Mouse (Mus musculus) heart, postnatal 0 days (tissue): ENCODE results near the gene Clhc1. TPM values are rescaled to one million over a fixed set of nuclear protein-coding genes. Genes with fewer than 3 reads are reported as not detected.

Experiments
- ATAC-seq: fragments of 200-750 bp; cut with Nextera tagmentation; 2 replicates; pipeline ENCODE4 v1.8.0; 2017; ENCODE audit warnings: low read depth, moderate number of reproducible peaks, moderate library complexity; ENCODE audit not compliant: insufficient read depth
- DNase-seq: peaks from one replicate; pipeline ENCODE4 v3.0.0-alpha.2; 2016; ENCODE audit warnings: low spot score
- H3K27ac ChIP-seq: fragments of 300-500 bp; sonication (generic); 2 replicates; pipeline ENCODE4 v1.5.1; 2014; ENCODE audit warnings: low read depth, mild to moderate bottlenecking
- H3K27me3 ChIP-seq: fragments of 300-500 bp; sonication (generic); 2 replicates; pipeline ENCODE4 v1.6.1; 2014; ENCODE audit warnings: low read length, mixed read lengths; ENCODE audit not compliant: control insufficient read depth, insufficient read depth
- H3K36me3 ChIP-seq: fragments of 300-500 bp; sonication (generic); replicated peaks from 2 replicates; pipeline ENCODE4 v1.6.1; 2014; ENCODE audit warnings: low read length, mixed read lengths; ENCODE audit not compliant: control insufficient read depth, insufficient read depth
- H3K4me1 ChIP-seq: fragments of 300-500 bp; sonication (generic); 2 replicates; pipeline ENCODE4 v1.6.1; 2014; ENCODE audit warnings: antibody characterized with exemption; ENCODE audit not compliant: control insufficient read depth, insufficient read depth
- H3K4me2 ChIP-seq: fragments of 300-500 bp; sonication (generic); 2 replicates; pipeline ENCODE4 v1.6.1; 2014; ENCODE audit warnings: low read depth, mild to moderate bottlenecking, low read length, moderate library complexity
- H3K4me3 ChIP-seq: fragments of 300-500 bp; sonication (generic); 2 replicates; pipeline ENCODE4 v1.5.1; 2014; ENCODE audit warnings: low read depth, low read length
- H3K9ac ChIP-seq: fragments of 300-500 bp; sonication (generic); replicated peaks from 2 replicates; pipeline ENCODE4 v1.6.1; 2014; ENCODE audit warnings: low read depth, low read length, mixed read lengths
- H3K9me3 ChIP-seq: fragments of 300-500 bp; sonication (generic); replicated peaks from 2 replicates; pipeline ENCODE4 v1.6.1; 2016; ENCODE audit warnings: low read length; ENCODE audit not compliant: control insufficient read depth
- CTCF ChIP-seq: IDR thresholded peaks from 2 replicates; pipeline ENCODE4 v1.5.1; 2016; ENCODE audit warnings: antibody characterized with exemption, control low read depth, low read depth
- EP300 ChIP-seq: IDR thresholded peaks from 2 replicates; pipeline ENCODE4 v1.6.1; 2016; ENCODE audit warnings: antibody characterized with exemption, low read depth
- WGBS: fragments of 180-500 bp; shearing (Covaris S2); extraction: QIAGEN DNeasy Blood & Tissue Kit; methylation state at CpG from one replicate; pipeline ENCODE4 v1.1.7; 2014; 5-methylcytosine and 5-hydroxymethylcytosine counted together
- polyA plus RNA-seq: library from polyadenylated mRNA; unstranded; fragments of >200 nt; fragmentation: Nextera tagmentation; extraction: Ambion mirVana; gene quantifications from 2 replicates; pipeline ENCODE4 v1.2.1, GENCODE M21; 2015
- total RNA-seq: library from RNA; depleted of rRNA; stranded (reverse); fragments of >200 nt; gene quantifications from 2 replicates; pipeline ENCODE4 v1.2.3, GENCODE M21; 2014; ENCODE audit warnings: low replicate concordance

The Clhc1 gene
- total and polyA plus RNA-seq, 2 experiments from 2014 or later = 0.11 TPM; not detected in 1

DNA sequence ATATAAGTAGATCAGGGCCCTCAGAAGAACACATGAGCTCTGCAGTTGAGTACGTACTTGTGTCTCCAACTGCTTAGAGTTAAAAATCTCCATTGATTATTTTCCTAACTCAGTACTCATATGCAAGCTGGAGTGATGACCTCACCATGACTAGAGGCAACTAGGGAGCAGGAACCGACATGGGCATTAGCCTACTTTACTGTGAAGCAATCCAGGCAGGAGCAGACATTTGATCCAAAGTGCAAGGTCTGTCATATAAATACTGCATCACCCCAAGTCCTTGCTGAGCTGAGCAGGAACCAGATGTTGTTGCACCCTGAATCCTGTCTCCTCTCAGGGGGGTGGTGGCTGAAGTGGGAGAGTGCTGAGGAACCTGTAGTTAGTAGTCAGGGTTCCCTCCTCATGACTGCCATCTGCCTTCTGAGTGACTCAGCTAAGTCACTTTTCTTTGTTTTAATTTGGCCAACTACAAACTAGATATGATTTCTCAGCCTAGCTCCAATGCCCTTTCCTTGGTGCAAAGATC lies 59.8 kb downstream of the Clhc1 start:
- no peaks in the 10 kb centered on the region for H3K9me3 ChIP-seq
- no peak overlapping the region for H3K27ac ChIP-seq
- no peak overlapping the region for H3K9ac ChIP-seq
- H3K4me1 ChIP-seq = peaks cover 9% of the 10 kb centered on the region
- no peak for ATAC-seq
- no peak for TF ChIP-seq EP300
- no peak for TF ChIP-seq CTCF
- no peaks in the 10 kb centered on the region for H3K27me3 ChIP-seq
- H3K4me2 ChIP-seq = no peak overlapping the region
- no peak for DNase-seq
- no peaks in the 10 kb centered on the region for H3K36me3 ChIP-seq
- WGBS = 83% methylated on average over 2 of the region's 2 CpGs
- H3K4me3 ChIP-seq = no peak overlapping the region

DNA sequence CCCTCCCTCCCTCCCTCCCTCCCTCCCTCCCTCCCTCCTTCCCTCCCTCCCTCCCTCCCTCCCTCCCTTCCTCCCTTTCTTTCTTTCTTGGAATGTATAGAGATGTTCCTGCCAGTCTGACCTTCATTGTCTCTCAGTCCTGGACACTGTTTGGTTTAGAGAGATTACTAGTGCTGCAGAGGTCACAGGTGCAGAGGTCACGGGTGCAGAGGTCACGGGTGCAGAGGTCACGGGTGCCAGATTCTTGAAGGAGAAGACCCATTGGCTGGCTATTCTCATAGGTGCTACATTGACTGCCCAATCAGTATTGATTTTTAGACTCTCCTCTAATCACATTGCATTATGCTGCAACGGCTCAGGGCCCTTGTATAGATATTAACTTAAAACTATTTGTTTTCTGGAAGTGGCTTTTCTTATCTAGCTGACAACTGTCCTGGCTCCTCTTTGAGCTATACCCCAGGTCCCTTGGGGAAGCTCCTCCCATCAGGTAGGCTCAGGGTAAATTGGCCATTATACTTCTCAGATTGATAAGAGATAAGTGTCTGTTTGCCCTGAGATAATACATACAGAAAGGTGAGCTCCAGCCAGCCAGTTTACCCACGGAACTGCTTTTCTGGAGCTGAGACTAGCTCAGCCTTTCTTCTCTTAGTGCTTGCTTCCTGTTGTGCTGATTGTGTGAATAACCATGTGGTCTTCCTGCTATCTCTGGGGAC lies 62.2 kb downstream of the Clhc1 start:
- ATAC-seq = no peak
- no peaks in the 10 kb centered on the region for H3K27me3 ChIP-seq

DNA sequence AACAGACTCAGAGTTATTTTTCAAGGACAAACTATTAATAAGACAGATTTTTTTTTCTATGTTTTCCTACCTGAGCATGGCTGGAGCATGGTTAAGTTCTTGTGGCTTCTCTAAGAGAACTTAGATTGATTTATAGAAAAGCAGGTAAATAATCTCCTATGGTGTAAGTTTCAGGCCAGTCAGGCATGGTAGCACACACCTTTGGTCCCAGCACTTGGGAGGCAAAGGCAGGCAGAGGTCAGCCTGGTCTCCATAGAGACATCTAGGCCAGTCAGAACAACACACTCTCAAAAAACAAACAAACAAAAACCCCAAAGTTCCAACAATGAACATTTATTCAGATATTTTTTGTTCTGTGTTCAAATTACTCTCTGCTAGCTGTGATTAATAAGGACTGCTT lies 64.3 kb downstream of the Clhc1 start:
- Histone ChIP-seq H3K27me3 (no peaks in the 10 kb centered on the region), H3K27ac (no peak overlapping the region), H3K9me3 (no peaks in the 10 kb centered on the region), H3K9ac (no peak overlapping the region), H3K4me3 (no peak overlapping the region), H3K4me1 (peaks cover 9% of the 10 kb centered on the region), H3K4me2 (no peak overlapping the region), H3K36me3 (no peaks in the 10 kb centered on the region)
- ATAC-seq = no peak
- TF ChIP-seq CTCF = no peak
- no peak for TF ChIP-seq EP300
- DNase-seq = no peak

More for the DNA sequence above, 62.2 kb downstream of the Clhc1 start:
- WGBS = 66% methylated on average over 5 of the region's 5 CpGs
- Histone ChIP-seq H3K9me3 (no peaks in the 10 kb centered on the region), H3K27ac (no peak overlapping the region), H3K4me1 (peaks cover 9% of the 10 kb centered on the region), H3K4me2 (no peak overlapping the region), H3K36me3 (no peaks in the 10 kb centered on the region), H3K4me3 (no peak overlapping the region), H3K9ac (no peak overlapping the region)
- no peak for DNase-seq
- TF ChIP-seq CTCF (no peak), EP300 (no peak)

DNA sequence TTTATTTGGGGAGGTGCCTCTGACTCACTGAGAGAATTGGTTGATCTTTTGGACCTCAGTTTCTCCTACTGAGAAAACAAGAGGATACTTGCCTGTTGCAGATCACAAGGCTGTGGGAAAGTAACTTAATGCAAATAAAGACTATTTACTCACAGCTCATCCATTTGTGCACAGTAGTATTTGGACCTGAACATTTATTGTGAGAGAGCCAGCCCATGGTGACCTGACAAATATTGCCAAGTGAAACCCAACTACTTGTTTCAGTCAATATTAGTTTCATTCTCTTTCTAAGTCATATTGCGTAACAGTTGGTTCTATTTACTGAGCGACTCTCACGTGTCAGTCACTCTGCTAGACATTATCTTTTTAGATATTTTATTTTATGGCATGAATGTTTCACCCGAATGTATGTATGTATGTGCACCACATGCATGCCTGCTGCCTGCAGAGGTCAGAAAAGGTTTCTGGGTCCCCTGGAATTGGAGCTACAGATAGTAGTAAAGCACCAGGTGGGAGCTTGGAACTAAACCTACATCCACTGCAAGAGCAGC lies 65.5 kb downstream of the Clhc1 start:
- Histone ChIP-seq H3K27me3 (no peaks in the 10 kb centered on the region), H3K9me3 (no peaks in the 10 kb centered on the region), H3K9ac (no peak overlapping the region), H3K36me3 (no peaks in the 10 kb centered on the region), H3K4me2 (no peak overlapping the region), H3K4me3 (no peak overlapping the region), H3K4me1 (peaks cover 9% of the 10 kb centered on the region), H3K27ac (no peak overlapping the region)
- TF ChIP-seq CTCF (no peak), EP300 (no peak)
- 89% methylated on average over 4 of the region's 4 CpGs for WGBS
- ATAC-seq (no peak), DNase-seq (no peak)

DNA sequence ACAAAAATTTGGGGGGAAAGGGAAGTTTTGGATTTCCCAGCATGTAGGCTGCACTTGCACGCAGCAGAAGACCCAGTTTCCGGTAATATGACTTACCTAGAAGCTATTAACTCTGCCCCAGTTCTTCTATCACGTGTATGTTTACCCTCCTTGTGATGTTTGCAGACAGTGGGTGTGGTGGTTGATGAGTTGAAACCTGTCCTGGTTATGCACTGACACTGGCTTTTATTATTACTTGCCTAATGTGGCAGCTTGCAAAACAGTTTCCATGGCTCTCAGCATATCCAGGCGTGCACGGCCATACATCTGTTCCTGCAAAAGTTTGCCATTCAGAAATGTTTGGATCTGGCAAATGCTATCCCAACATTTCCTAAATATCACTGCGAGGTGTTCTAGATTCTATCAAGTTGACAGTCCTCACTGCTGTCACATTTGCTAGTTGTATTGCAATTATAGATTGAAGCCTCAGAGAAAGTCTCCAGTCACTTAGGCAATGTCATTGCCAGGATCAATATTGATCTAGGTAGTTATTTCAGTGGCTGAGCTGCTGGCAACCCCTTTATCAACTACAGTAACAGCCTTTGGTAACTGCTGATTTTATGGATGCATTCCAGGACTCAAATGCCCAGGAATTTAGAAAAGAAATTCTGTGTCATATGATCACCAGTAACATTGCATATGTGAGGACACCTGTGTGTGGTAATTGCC lies 66.6 kb downstream of the Clhc1 start:
- Histone ChIP-seq H3K4me1 (peaks cover 9% of the 10 kb centered on the region), H3K9me3 (no peaks in the 10 kb centered on the region), H3K9ac (no peak overlapping the region), H3K27me3 (no peaks in the 10 kb centered on the region), H3K4me2 (no peak overlapping the region), H3K27ac (no peak overlapping the region), H3K36me3 (no peaks in the 10 kb centered on the region), H3K4me3 (no peak overlapping the region)
- DNase-seq (no peak), ATAC-seq (no peak)
- 81% methylated on average over 6 of the region's 6 CpGs for WGBS
- TF ChIP-seq EP300 (no peak), CTCF (no peak)
